Mouse (Mus musculus): Measurements from ENCODE around the gene Hist3h2a.

Hist3h2a gene

DNA sequence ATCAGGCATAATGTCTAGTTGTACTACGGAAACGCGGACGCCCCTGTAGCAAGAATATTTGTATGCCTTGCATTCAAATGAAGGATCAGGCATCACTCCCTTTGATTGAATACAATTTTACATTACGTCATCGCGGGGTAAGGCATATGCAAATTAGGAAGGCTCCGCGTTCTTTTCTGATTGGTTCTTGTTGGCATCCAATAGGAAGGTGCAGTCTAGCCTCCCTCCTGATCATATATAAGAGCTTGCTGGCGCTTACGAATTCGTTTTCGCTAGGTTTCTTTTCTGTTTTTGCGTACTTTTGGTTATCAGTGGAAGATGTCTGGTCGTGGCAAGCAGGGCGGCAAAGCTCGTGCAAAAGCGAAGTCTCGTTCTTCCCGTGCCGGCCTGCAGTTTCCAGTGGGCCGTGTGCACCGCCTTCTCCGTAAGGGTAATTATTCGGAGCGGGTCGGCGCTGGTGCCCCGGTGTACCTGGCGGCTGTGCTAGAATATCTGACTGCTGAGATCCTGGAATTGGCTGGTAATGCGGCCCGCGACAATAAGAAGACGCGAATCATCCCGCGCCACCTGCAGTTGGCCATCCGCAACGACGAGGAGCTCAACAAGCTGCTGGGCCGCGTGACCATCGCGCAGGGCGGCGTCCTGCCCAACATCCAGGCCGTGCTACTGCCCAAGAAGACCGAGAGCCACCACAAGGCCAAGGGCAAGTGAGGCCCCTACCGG lies at the start of gene Hist3h2a, which contains the start of gene Trim17:
Gene Hist3h2a (plus strand): TSS at position 266 of the 723 bp plus-strand sequence.
Gene Trim17 (plus strand): TSS at position 266 of the 723 bp plus-strand sequence.
- peak; percentile 92 for DNase-seq (ENCODE audit: low spot score)

- peak; percentile 14 for DNase-seq (ENCODE audit: low spot score)
Measured at GRCm38 (mm10) chr11:58904838-58905237, 49.6 kb upstream of the Hist3h2a start.

GRCm38 (mm10) chr11:58913776-58914175 lies 40.7 kb upstream of the Hist3h2a start:
- DNase-seq (ENCODE audit: low spot score), result no peak

GRCm38 (mm10) chr11:58914461-58915028 lies 39.9 kb upstream of the Hist3h2a start:
- no peak for DNase-seq (ENCODE audit: low spot score)

- DNase-seq (ENCODE audit: low spot score), result peak; percentile 72
Measured at GRCm38 (mm10) chr11:58916879-58917744, 37.4 kb upstream of the Hist3h2a start.

DNA sequence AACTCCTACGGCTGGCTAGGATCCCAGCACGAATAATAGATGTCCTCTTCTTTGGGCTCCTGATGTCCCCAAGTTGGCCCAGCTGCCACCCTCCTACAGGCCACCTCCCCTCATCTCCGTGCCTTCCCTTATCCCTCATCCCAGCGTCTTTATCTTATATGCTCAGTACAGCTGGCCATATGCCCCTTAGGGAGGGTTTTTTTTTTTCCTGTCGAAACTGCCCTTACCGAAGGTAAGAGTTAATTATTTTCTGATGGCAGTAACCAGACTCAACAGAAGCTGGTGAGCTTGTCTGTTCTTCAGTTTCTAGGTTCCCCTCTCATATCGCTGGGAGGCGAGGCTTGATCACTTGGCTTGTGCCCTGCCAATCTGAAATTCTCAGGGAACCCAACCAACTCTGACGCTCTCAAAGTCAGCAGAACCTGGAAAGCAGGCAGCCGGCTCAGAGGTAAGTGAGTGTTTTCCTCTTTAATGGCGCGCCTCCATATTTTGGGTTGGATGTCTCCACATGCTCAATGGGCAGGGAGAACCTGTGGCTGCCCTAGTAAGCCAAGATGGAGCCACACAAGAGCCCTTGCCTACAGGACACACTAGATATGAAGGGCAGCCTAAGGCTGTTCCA lies 36.6 kb upstream of the Hist3h2a start, which contains the start of gene Btnl10:
Gene Btnl10 (plus strand): TSS at position 164 of the 622 bp plus-strand sequence.
- no peak for DNase-seq (ENCODE audit: low spot score)

DNA sequence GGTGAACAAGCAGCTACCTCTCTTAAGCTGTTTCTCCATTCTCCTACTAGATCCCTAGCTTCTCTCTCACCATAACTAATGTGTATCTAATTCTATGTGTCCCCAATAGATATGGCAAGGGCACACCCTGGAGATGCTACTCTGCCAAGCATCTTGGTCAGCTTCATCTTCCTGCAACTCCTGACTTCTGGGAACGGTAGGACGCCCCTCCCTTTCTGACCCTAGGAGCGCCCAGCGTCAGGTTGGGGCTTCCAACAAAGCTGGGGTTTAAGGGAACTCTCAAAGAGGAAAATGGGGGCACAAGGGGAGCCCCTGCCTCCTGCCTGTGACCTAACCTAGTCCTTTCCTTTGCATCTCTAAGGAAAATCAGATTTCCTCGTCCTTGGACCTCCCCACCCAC lies 35.7 kb upstream of the Hist3h2a start:
- DNase-seq (ENCODE audit: low spot score), result no peak

GRCm38 (mm10) chr11:58922420-58922819 lies 32.1 kb upstream of the Hist3h2a start:
- DNase-seq (ENCODE audit: low spot score), result no peak

- no peak for DNase-seq (ENCODE audit: low spot score)
Measured at GRCm38 (mm10) chr11:58926651-58927050, 27.8 kb upstream of the Hist3h2a start.

GRCm38 (mm10) chr11:58927053-58927452 lies 27.4 kb upstream of the Hist3h2a start:
- no peak for DNase-seq (ENCODE audit: low spot score)

GRCm38 (mm10) chr11:58927790-58928651 lies 26.5 kb upstream of the Hist3h2a start:
- DNase-seq (ENCODE audit: low spot score), result peak; percentile 87

DNA sequence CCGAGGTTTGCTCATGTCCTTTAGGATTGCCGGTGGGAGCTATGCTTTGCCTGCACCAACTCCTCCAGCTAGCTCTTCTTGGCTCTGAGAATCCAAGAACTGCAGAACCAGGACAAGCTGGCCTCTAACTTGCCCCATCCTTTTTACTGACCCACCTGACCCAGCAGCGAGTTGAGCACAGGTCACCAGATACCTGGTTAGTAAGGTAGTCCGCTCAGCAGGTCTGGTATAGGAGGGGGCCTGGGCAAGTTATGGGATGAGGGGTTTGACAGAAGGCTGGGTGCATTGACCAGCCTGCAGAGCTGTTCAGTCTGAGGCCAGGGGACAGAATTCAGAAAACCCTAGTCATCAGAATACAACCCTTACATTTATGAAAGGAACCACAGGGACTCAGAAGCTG lies 25.4 kb upstream of the Hist3h2a start:
- DNase-seq (ENCODE audit: low spot score), result no peak

GRCm38 (mm10) chr11:58929641-58930040 lies 24.8 kb upstream of the Hist3h2a start:
- no peak for DNase-seq (ENCODE audit: low spot score)

DNA sequence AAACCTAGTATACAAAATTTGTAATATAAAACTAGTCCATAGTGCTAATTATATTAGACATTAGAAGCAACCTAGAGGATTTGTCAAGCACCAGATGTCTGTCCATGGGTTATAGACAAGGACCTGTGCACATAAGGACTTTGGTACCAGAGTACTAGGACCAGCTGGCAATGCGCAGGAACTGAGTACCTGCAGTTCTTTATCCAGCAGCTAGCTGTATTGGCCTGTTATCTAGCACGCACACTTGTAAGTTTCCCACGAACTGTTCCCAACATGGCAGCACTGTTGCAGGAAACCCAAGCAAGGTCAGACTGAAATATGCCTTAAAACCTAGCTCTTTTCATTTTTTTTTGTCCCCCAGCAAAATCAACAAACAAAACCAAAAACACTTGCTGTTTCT lies 24.2 kb upstream of the Hist3h2a start:
- no peak for DNase-seq (ENCODE audit: low spot score)

GRCm38 (mm10) chr11:58931576-58931975 lies 22.9 kb upstream of the Hist3h2a start:
- DNase-seq (ENCODE audit: low spot score), result peak; percentile 22

GRCm38 (mm10) chr11:58937909-58938308 lies 16.6 kb upstream of the Hist3h2a start:
- DNase-seq (ENCODE audit: low spot score), result no peak

DNA sequence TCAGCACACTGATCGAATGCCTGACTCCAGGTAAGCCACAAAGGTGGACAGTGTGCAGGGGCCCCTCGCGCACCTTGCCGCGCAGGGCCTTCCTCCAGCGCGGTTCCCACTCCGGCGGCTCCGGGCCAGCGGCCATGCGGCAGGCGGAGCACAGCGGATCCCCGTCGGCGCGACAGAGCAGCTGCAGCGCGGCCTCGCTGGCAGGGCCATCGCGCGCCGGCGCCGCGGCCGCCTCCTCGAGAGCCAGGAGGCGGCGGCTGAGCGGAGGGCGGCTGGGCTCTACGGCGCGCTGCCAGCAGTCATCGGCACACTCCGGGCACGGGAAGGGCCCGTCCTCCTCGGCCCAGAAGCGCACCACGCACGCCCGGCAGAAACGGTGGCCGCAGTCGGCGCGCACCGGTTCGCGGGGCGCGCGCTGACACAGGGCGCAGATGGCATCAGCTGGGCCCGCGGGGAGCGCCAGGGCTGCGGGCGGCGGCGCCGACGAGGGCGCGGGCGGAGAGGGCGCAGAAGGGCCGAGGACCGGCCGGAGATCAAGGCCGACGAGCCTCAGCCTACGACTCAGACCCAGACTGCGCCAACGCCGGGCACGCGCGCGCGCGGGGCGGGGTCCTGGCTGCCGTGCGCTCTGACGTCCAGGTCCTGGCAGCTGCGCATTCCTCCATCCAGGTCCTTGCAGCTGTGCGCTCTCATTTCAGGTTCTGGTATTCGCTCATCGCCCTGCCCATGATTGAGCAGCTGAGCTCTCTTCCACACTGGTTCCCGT lies 16.0 kb upstream of the Hist3h2a start, which contains the start of gene Rnf187:
Gene Rnf187 (minus strand): TSS at position 595 of the 766 bp plus-strand sequence.
- peak; percentile 85 for DNase-seq (ENCODE audit: low spot score)

DNA sequence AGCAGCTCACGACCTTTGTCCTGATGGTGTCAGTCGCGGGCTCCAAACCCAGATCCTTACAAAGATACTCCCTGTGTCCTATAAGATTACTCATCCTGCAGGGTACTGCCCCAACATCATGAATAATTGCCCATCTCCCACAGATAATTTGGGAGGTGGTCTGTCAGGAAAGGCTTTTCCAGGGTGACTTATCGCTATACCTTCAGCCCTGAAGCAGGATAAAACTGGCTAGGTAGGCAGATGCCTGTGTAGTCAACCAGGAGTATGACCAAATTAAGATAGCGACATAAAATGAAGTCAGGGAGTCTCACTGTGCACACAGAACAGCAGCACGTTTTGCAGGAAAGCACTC lies 15.4 kb upstream of the Hist3h2a start:
- DNase-seq (ENCODE audit: low spot score), result no peak

GRCm38 (mm10) chr11:58944136-58944535 lies 10.3 kb upstream of the Hist3h2a start:
- no peak for DNase-seq (ENCODE audit: low spot score)

- DNase-seq (ENCODE audit: low spot score), result no peak
Measured at GRCm38 (mm10) chr11:58947306-58947705, 7.2 kb upstream of the Hist3h2a start.

Data from T-cell, adult 2 months (primary cell).